Mouse (Mus musculus): ENCODE results near the gene Stat4. TPM values are rescaled to one million over a fixed set of nuclear protein-coding genes. Genes with fewer than 3 reads are reported as not detected.
A peak's percentile ranks its signal among the peaks of the same experiment; 100 is the strongest.

The Stat4 gene
- polyA plus RNA-seq, 1 experiment from 2014 or later: 0.47 TPM

GRCm38 (mm10) chr1:52137292-52137691 lies 150.3 kb downstream of the Stat4 start:
- no peaks in the 10 kb centered on the region for H3K27me3 ChIP-seq (ENCODE audit: control insufficient read depth, insufficient read depth, low read length)
- H3K9ac ChIP-seq (replicated peaks; ENCODE audit: low read length): no peak overlapping the region

GRCm38 (mm10) chr1:52140534-52140933 lies 153.6 kb downstream of the Stat4 start:
- H3K36me3 ChIP-seq (ENCODE audit: control insufficient read depth, insufficient read depth, low read length): 0 out of 2 replicates have a peak, but pooled peaks cover 2% of the 10 kb centered on the region
- H3K27me3 ChIP-seq (ENCODE audit: control insufficient read depth, insufficient read depth, low read length): no peaks in the 10 kb centered on the region
- no peak overlapping the region for H3K9ac ChIP-seq (replicated peaks; ENCODE audit: low read length)
- WGBS: 89% methylated on average over 9 of the region's 9 CpGs
- no peak for ATAC-seq (ENCODE audit: low FRiP score, low TSS enrichment)
- no peak for DNase-seq
- H3K9me3 ChIP-seq (ENCODE audit: control insufficient read depth, low read length): no peaks in the 10 kb centered on the region
- no peak overlapping the region for H3K27ac ChIP-seq (replicated peaks; ENCODE audit: low read depth, low read length)
- no peak overlapping the region for H3K4me2 ChIP-seq (ENCODE audit: low read length)
- no peak overlapping the region for H3K4me3 ChIP-seq (replicated peaks; ENCODE audit: low read depth, low read length)
- no peaks in the 10 kb centered on the region for H3K4me1 ChIP-seq (ENCODE audit: control insufficient read depth, insufficient read depth, low read length)

More at GRCm38 (mm10) chr1:52137292-52137691, 150.3 kb downstream of the Stat4 start:
- H3K4me3 ChIP-seq (replicated peaks; ENCODE audit: low read depth, low read length): no peak overlapping the region
- H3K4me2 ChIP-seq (ENCODE audit: low read length): no peak overlapping the region
- no peaks in the 10 kb centered on the region for H3K4me1 ChIP-seq (ENCODE audit: control insufficient read depth, insufficient read depth, low read length)
- 0 out of 2 replicates have a peak, but pooled peaks cover 2% of the 10 kb centered on the region for H3K36me3 ChIP-seq (ENCODE audit: control insufficient read depth, insufficient read depth, low read length)
- DNase-seq: no peak
- H3K27ac ChIP-seq (replicated peaks; ENCODE audit: low read depth, low read length): no peak overlapping the region
- H3K9me3 ChIP-seq (ENCODE audit: control insufficient read depth, low read length): no peaks in the 10 kb centered on the region
- no peak for ATAC-seq (ENCODE audit: low FRiP score, low TSS enrichment)
- WGBS: 73% methylated on average over 16 of the region's 16 CpGs

- ATAC-seq (ENCODE audit: low FRiP score, low TSS enrichment) (no peak), DNase-seq (no peak)
- Histone ChIP-seq H3K9ac (replicated peaks; ENCODE audit: low read length) (no peak overlapping the region), H3K27me3 (ENCODE audit: control insufficient read depth, insufficient read depth, low read length) (no peaks in the 10 kb centered on the region), H3K9me3 (ENCODE audit: control insufficient read depth, low read length) (no peaks in the 10 kb centered on the region), H3K27ac (replicated peaks; ENCODE audit: low read depth, low read length) (no peak overlapping the region), H3K4me1 (ENCODE audit: control insufficient read depth, insufficient read depth, low read length) (no peaks in the 10 kb centered on the region), H3K4me2 (ENCODE audit: low read length) (no peak overlapping the region), H3K4me3 (replicated peaks; ENCODE audit: low read depth, low read length) (no peak overlapping the region), H3K36me3 (ENCODE audit: control insufficient read depth, insufficient read depth, low read length) (no peaks in the 10 kb centered on the region)
- 79% methylated on average over 3 of the region's 3 CpGs for WGBS
These were observed 154.5 kb downstream of the Stat4 start for GRCm38 (mm10) chr1:52141482-52141881.

GRCm38 (mm10) chr1:52142117-52142516 lies 155.2 kb downstream of the Stat4 start:
- no peak overlapping the region for H3K27ac ChIP-seq (replicated peaks; ENCODE audit: low read depth, low read length)
- DNase-seq (no peak), ATAC-seq (ENCODE audit: low FRiP score, low TSS enrichment) (no peak)
- no peaks in the 10 kb centered on the region for H3K27me3 ChIP-seq (ENCODE audit: control insufficient read depth, insufficient read depth, low read length)
- H3K9me3 ChIP-seq (ENCODE audit: control insufficient read depth, low read length): no peaks in the 10 kb centered on the region
- no peaks in the 10 kb centered on the region for H3K4me1 ChIP-seq (ENCODE audit: control insufficient read depth, insufficient read depth, low read length)
- no peak overlapping the region for H3K4me2 ChIP-seq (ENCODE audit: low read length)
- H3K4me3 ChIP-seq (replicated peaks; ENCODE audit: low read depth, low read length): no peak overlapping the region
- H3K9ac ChIP-seq (replicated peaks; ENCODE audit: low read length): no peak overlapping the region
- WGBS: 86% methylated on average over 4 of the region's 4 CpGs
- no peaks in the 10 kb centered on the region for H3K36me3 ChIP-seq (ENCODE audit: control insufficient read depth, insufficient read depth, low read length)

- DNase-seq (no peak), ATAC-seq (ENCODE audit: low FRiP score, low TSS enrichment) (no peak)
- Histone ChIP-seq H3K9ac (replicated peaks; ENCODE audit: low read length) (no peak overlapping the region), H3K4me3 (replicated peaks; ENCODE audit: low read depth, low read length) (no peak overlapping the region), H3K27me3 (ENCODE audit: control insufficient read depth, insufficient read depth, low read length) (no peaks in the 10 kb centered on the region), H3K4me1 (ENCODE audit: control insufficient read depth, insufficient read depth, low read length) (no peaks in the 10 kb centered on the region), H3K36me3 (ENCODE audit: control insufficient read depth, insufficient read depth, low read length) (no peaks in the 10 kb centered on the region), H3K4me2 (ENCODE audit: low read length) (no peak overlapping the region), H3K9me3 (ENCODE audit: control insufficient read depth, low read length) (no peaks in the 10 kb centered on the region), H3K27ac (replicated peaks; ENCODE audit: low read depth, low read length) (no peak overlapping the region)
- WGBS: 86% methylated on average over 4 of the region's 4 CpGs
These were observed 156.2 kb downstream of the Stat4 start for GRCm38 (mm10) chr1:52143191-52143590.

- no peak overlapping the region for H3K4me3 ChIP-seq (replicated peaks; ENCODE audit: low read depth, low read length)
- WGBS: 92% methylated on average over 7 of the region's 7 CpGs
- no peak for DNase-seq
- no peaks in the 10 kb centered on the region for H3K36me3 ChIP-seq (ENCODE audit: control insufficient read depth, insufficient read depth, low read length)
- H3K4me1 ChIP-seq (ENCODE audit: control insufficient read depth, insufficient read depth, low read length): no peaks in the 10 kb centered on the region
- no peak overlapping the region for H3K9ac ChIP-seq (replicated peaks; ENCODE audit: low read length)
- no peak for ATAC-seq (ENCODE audit: low FRiP score, low TSS enrichment)
- no peaks in the 10 kb centered on the region for H3K27me3 ChIP-seq (ENCODE audit: control insufficient read depth, insufficient read depth, low read length)
- no peak overlapping the region for H3K27ac ChIP-seq (replicated peaks; ENCODE audit: low read depth, low read length)
- no peaks in the 10 kb centered on the region for H3K9me3 ChIP-seq (ENCODE audit: control insufficient read depth, low read length)
- no peak overlapping the region for H3K4me2 ChIP-seq (ENCODE audit: low read length)
These were observed 156.7 kb downstream of the Stat4 start for GRCm38 (mm10) chr1:52143596-52144156.

- no peaks in the 10 kb centered on the region for H3K27me3 ChIP-seq (ENCODE audit: control insufficient read depth, insufficient read depth, low read length)
- no peaks in the 10 kb centered on the region for H3K36me3 ChIP-seq (ENCODE audit: control insufficient read depth, insufficient read depth, low read length)
- no peak for DNase-seq
- H3K9ac ChIP-seq (replicated peaks; ENCODE audit: low read length): no peak overlapping the region
- no peak overlapping the region for H3K27ac ChIP-seq (replicated peaks; ENCODE audit: low read depth, low read length)
- no peak overlapping the region for H3K4me2 ChIP-seq (ENCODE audit: low read length)
- no peaks in the 10 kb centered on the region for H3K9me3 ChIP-seq (ENCODE audit: control insufficient read depth, low read length)
- H3K4me3 ChIP-seq (replicated peaks; ENCODE audit: low read depth, low read length): no peak overlapping the region
- 87% methylated on average over 10 of the region's 10 CpGs for WGBS
- no peaks in the 10 kb centered on the region for H3K4me1 ChIP-seq (ENCODE audit: control insufficient read depth, insufficient read depth, low read length)
- ATAC-seq (ENCODE audit: low FRiP score, low TSS enrichment): no peak
These were observed 158.0 kb downstream of the Stat4 start for GRCm38 (mm10) chr1:52144907-52145306.

- Histone ChIP-seq H3K27ac (replicated peaks; ENCODE audit: low read depth, low read length) (no peak overlapping the region), H3K9me3 (ENCODE audit: control insufficient read depth, low read length) (no peaks in the 10 kb centered on the region), H3K36me3 (ENCODE audit: control insufficient read depth, insufficient read depth, low read length) (no peaks in the 10 kb centered on the region), H3K9ac (replicated peaks; ENCODE audit: low read length) (no peak overlapping the region), H3K27me3 (ENCODE audit: control insufficient read depth, insufficient read depth, low read length) (no peaks in the 10 kb centered on the region), H3K4me1 (ENCODE audit: control insufficient read depth, insufficient read depth, low read length) (peaks cover 4% of the 10 kb centered on the region; the same call in 1 of the 2 replicates), H3K4me2 (ENCODE audit: low read length) (no peak overlapping the region), H3K4me3 (replicated peaks; ENCODE audit: low read depth, low read length) (no peak overlapping the region)
- 57% methylated on average over 12 of the region's 12 CpGs for WGBS
- peak; percentile 78 for ATAC-seq (ENCODE audit: low FRiP score, low TSS enrichment)
- DNase-seq: peak; percentile 91
These were observed 159.4 kb downstream of the Stat4 start for GRCm38 (mm10) chr1:52146214-52146970.

- no peak overlapping the region for H3K9ac ChIP-seq (replicated peaks; ENCODE audit: low read length)
- ATAC-seq (ENCODE audit: low FRiP score, low TSS enrichment) (no peak), DNase-seq (no peak)
- no peaks in the 10 kb centered on the region for H3K9me3 ChIP-seq (ENCODE audit: control insufficient read depth, low read length)
- 89% methylated on average over 2 of the region's 2 CpGs for WGBS
- no peaks in the 10 kb centered on the region for H3K27me3 ChIP-seq (ENCODE audit: control insufficient read depth, insufficient read depth, low read length)
- no peak overlapping the region for H3K4me2 ChIP-seq (ENCODE audit: low read length)
- H3K27ac ChIP-seq (replicated peaks; ENCODE audit: low read depth, low read length): no peak overlapping the region
- H3K36me3 ChIP-seq (ENCODE audit: control insufficient read depth, insufficient read depth, low read length): no peaks in the 10 kb centered on the region
- H3K4me3 ChIP-seq (replicated peaks; ENCODE audit: low read depth, low read length): no peak overlapping the region
- H3K4me1 ChIP-seq (ENCODE audit: control insufficient read depth, insufficient read depth, low read length): peaks cover 4% of the 10 kb centered on the region; the same call in 1 of the 2 replicates
These were observed 160.5 kb downstream of the Stat4 start for GRCm38 (mm10) chr1:52147431-52147830.

Measured in midbrain, embryonic 14.5 days (tissue).